Mouse (Mus musculus): ENCODE results near the gene Vill. TPM values are rescaled to one million over a fixed set of nuclear protein-coding genes. Genes with fewer than 3 reads are reported as not detected.

Vill gene
- polyA plus RNA-seq (2015; fragmentation: Nextera tagmentation; extraction: Ambion mirVana): 10.7 and 11.6 TPM in 2 replicates

DNA sequence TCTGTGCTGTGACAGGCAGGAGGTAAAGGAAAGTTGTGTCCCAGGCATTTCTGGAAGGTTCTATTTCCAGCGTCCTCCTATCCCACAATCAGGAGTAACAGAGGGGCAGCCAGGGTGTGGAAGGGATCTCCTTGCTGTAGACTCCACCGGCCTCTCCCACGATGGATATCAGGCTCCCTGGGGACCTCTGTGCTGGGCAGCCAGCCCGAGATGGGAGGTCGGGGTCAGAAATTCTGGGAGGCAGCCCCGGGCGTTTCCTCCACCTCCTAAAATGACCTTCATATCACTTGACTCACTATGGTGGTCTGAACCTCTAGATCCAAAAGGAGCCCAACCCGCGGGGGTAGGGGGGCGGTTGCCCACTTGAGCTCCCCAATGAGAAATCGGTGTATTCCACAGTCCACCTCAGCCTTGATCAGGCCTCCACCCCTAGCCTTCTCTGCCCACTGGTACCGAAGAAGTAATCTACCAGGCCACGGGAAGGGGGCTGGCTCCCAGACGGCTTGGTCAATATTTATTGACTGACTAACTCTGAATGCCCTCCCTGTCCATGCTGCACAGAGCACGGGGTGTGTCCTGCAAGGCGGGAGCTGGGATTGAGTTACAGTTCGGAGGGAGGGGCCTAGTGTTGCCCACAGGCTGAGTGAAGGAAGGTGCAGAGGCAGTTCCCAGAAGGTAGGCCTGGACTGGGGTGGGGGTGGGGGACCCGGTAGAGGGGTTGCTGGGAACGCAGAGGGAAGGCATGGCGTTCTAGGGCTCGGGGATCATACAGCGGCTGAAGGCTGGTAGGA is at the start of gene Vill:
TSS of gene Vill (plus strand) at position 625 of the 791 bp plus-strand sequence.

DNA sequence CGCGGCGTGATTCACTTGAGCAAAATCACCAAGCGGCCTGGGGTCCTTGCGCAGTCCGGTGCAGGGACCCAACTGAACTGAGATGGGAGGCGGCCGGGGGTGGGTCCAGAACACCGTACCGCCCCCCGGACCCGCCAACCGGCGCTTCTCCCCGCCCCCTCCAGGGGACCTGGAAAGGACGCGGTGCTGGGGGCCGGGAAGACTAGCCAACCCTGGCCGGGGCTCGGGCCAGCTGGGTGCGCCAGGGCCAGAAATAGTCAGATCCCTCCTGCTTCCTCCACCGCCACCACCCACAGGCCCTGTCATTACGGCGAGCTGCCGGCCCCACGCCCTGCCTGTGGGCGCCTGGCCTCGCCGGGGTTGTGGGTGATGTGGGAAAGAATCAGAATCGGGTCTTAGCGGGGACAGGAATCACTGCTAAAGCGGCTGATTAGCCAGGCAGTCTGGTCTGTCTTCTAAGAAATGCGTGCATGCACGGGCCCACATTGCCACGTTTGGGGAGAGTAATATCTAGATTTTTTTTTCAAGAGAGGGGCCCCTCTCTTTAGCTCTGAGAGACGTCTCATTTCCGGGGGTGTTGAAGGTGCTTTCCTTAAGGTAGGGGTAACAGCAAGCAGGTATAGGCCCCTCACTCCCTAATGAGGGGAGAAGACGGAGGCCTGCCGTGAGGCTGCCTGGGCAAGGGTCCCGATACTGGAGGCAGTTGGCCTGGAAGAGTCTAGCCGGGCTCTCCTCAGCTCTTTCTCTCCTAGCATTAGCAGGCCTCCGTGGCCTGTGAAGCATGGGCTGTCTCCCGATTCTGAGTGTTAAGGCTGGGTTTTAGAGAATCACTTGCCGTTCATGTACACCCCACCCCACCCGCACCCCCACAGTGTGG is 41.1 kb downstream of the Vill start, which contains the start of gene Plcd1:
TSS of gene Plcd1 (minus strand) at position 84 of the 877 bp plus-strand sequence.

DNA sequence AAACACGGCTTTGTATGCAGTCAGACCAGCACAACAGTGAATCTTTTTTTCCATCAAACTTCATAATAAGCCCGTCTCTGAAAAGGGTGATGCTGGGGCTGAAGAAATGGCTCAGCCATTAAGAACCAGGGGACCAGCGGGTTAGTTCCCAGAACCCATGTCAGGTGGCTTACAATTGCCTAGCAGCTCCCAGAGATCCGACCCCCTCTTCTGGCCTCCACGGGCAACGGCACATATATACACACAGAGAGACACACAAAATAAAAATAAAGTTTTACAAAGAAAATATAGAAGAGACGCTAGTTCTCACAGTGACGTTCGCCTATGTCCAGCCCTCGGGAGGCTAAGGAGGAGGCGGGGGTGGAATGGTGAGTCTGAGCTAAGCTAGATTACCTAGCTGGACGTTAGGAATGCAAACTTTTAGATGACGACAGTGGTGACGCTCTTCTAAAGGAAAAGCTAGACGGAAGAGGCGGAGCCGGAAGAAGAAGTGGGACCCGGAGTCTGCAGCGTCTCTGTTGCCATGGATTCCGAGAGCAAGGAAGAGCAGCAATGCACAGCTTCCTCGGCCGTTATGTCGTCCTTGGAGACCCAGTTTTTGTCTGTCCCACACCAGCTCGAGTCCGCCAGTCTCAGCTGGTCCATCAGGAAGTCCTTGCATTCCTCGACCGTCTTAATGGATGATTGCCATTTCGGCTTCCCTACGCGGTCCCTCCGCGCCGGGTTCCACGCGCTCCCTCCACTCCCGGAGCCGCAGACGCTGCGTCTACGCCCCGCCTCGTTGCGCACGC is 49.6 kb downstream of the Vill start, which contains the start of gene Dlec1:
TSS of gene Dlec1 (plus strand) at position 487 of the 791 bp plus-strand sequence.

Small RNA genes within 50 kb of the gene (microRNA-seq; reads per million reads assigned to microRNA genes)
- gene Mir26a-1: 17.3 reads per million, percentile 25 among the genes with 10 or more reads in this experiment

Other genes starting within 250 kb of the Vill start
- 8.9 and 9.3 TPM in 2 replicates for gene Ctdspl, start 126.3 kb upstream of the Vill start, polyA plus RNA-seq (2015; fragmentation: Nextera tagmentation; extraction: Ambion mirVana)
- 67.1 and 75.6 TPM in 2 replicates for gene Plcd1, start 40.7 kb downstream of the Vill start, polyA plus RNA-seq (2015; fragmentation: Nextera tagmentation; extraction: Ambion mirVana)
- gene Dlec1, start 49.7 kb downstream of the Vill start, polyA plus RNA-seq (2015; fragmentation: Nextera tagmentation; extraction: Ambion mirVana): 0.42 and 0.63 TPM in 2 replicates
- 3.0 and 5.7 TPM in 2 replicates for gene Acaa1b, start 104.3 kb downstream of the Vill start, polyA plus RNA-seq (2015; fragmentation: Nextera tagmentation; extraction: Ambion mirVana)
- not detected in 2 replicates for gene Gm47289, start 106.4 kb downstream of the Vill start, polyA plus RNA-seq (2015; fragmentation: Nextera tagmentation; extraction: Ambion mirVana)
- not detected in 2 replicates for gene Slc22a13, start 156.3 kb downstream of the Vill start, polyA plus RNA-seq (2015; fragmentation: Nextera tagmentation; extraction: Ambion mirVana)

All from urinary bladder, postnatal 0 days (tissue).